Mouse (Mus musculus): ENCODE measurements around the gene Snai3.
A peak's percentile ranks its signal among the peaks of the same experiment; 100 is the strongest.

The Snai3 gene

GRCm38 (mm10) chr8:122460524-122461472 lies at the start of gene Snai3:
Gene Snai3 (minus strand): TSS chr8:122460733.
- DNase-seq, result peak; percentile 79 to 84

GRCm38 (mm10) chr8:122500856-122501255 lies 40.3 kb upstream of the Snai3 start:
- peak; percentile 76 to 88 for DNase-seq

- DNase-seq, result peak in 1 of 2 experiments; percentile 33
Measured at GRCm38 (mm10) chr8:122497912-122498311, 37.4 kb upstream of the Snai3 start.

- peak; percentile 43 to 71 for DNase-seq
Measured at GRCm38 (mm10) chr8:122497016-122497734, 36.6 kb upstream of the Snai3 start.

- DNase-seq, result no peak
Measured at GRCm38 (mm10) chr8:122488387-122488786, 27.9 kb upstream of the Snai3 start.

- peak in 1 of 2 experiments; percentile 40 for DNase-seq
Measured at GRCm38 (mm10) chr8:122484831-122485230, 24.3 kb upstream of the Snai3 start.

- no peak for DNase-seq
Measured at GRCm38 (mm10) chr8:122483877-122484276, 23.3 kb upstream of the Snai3 start.

GRCm38 (mm10) chr8:122482448-122482847 lies 21.9 kb upstream of the Snai3 start:
- no peak for DNase-seq

GRCm38 (mm10) chr8:122475580-122476320 lies 15.2 kb upstream of the Snai3 start, which contains the start of the genes Rnf166 and Ctu2:
Gene Rnf166 (minus strand): TSS chr8:122476064.
Gene Ctu2 (plus strand): TSS chr8:122476143.
- DNase-seq, result peak; percentile 96

- DNase-seq, result peak; percentile 59 to 65
Measured at GRCm38 (mm10) chr8:122474951-122475560, 14.5 kb upstream of the Snai3 start.

- peak in 1 of 2 experiments; percentile 53 for DNase-seq
Measured at GRCm38 (mm10) chr8:122473911-122474421, 13.4 kb upstream of the Snai3 start.

- no peak for DNase-seq
Measured at GRCm38 (mm10) chr8:122470691-122471090, 10.2 kb upstream of the Snai3 start.

GRCm38 (mm10) chr8:122469965-122470364 lies 9.4 kb upstream of the Snai3 start:
- no peak for DNase-seq

GRCm38 (mm10) chr8:122469407-122469806 lies 8.9 kb upstream of the Snai3 start:
- DNase-seq, result no peak

GRCm38 (mm10) chr8:122467816-122468215 lies 7.3 kb upstream of the Snai3 start:
- no peak for DNase-seq

GRCm38 (mm10) chr8:122464985-122465384 lies 4.5 kb upstream of the Snai3 start:
- DNase-seq, result no peak

GRCm38 (mm10) chr8:122463651-122464640 lies 3.4 kb upstream of the Snai3 start:
- DNase-seq, result peak; percentile 61 to 63

GRCm38 (mm10) chr8:122462510-122462909 lies 2.0 kb upstream of the Snai3 start:
- no peak for DNase-seq

GRCm38 (mm10) chr8:122461473-122462148 lies 1.1 kb upstream of the Snai3 start:
- no peak for DNase-seq

- no peak for DNase-seq
Measured at GRCm38 (mm10) chr8:122459990-122460389, 543 bp downstream of the Snai3 start.

Measured in lung, postnatal 4 days (tissue).